Mouse (Mus musculus) bone marrow macrophage, adult 2 months (primary cell): Measurements from ENCODE around the gene Tmbim4.

Source experiments
- CTCF ChIP-seq: IDR thresholded peaks from 2 replicates; pipeline ENCODE4 v1.5.1; 2012; ENCODE audit warnings: low read depth, mild to moderate bottlenecking, low read length, moderate library complexity
- POLR2A ChIP-seq: IDR thresholded peaks from 2 replicates; pipeline ENCODE4 v1.6.1; 2012; ENCODE audit warnings: mild to moderate bottlenecking, low read depth, low read length, borderline replicate concordance

DNA sequence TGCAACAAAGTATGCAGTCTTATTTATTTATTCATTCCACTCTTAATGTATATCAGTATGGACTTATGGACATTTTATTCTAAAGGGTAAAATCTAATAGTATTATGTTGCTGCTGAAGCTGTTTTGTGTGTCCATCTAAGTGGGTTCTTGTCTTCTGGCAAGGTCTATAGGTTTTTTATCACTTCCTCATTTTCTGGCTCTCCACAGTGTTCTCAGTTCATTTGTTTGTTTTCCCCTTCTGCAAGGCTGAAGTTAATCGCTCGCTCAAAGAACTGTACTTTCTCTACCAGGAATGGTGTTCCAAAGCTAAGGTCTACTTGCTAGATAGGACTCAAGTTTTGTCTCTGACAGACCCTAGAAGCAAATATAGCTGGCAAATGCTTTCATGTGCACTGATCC, 18.0 kb upstream of the Tmbim4 start:
- TF ChIP-seq CTCF (no peak), POLR2A (no peak)
